18 mouse cellular contexts compared by ENCODE assay signal in genomic region chr12:69417701-69418291, GRCm38 (mm10). TPM values are rescaled to one million over a fixed set of nuclear protein-coding genes. Genes with fewer than 3 reads are reported as not detected.
DNase-seq lines count a peak whose midpoint lies in the region; ATAC-seq and TF ChIP-seq lines count a peak whose summit lies in the region.
"Had no signal": no experiment of that assay in that cellular context is flagged by ENCODE, and none has a peak within 500 bp of the region (broad histone marks: within the 10 kb centered on the region; RNA-seq: fewer than 3 reads in every experiment).

No protein-coding gene starts in this region.

- H3K27ac ChIP-seq in hindbrain, postnatal 0 days = peak overlapping the region; percentile 37
- no peak overlapping the region for H3K27ac ChIP-seq in hindbrain, embryonic 13.5 days
- H3K27ac ChIP-seq in macrophage = peak overlapping the region; percentile 25; the same call in 1 of the 2 replicates
- H3K27ac ChIP-seq: embryonic facial prominence, embryonic 12.5 days; heart, embryonic 13.5 days; limb, embryonic 13.5 days had no signal

- ATAC-seq in hindbrain, postnatal 0 days = peak; percentile 82
- ATAC-seq in hindbrain, embryonic 13.5 days (ENCODE audit: low FRiP score) = no peak
- peak; percentile 93 for ATAC-seq in cerebellum, adult (ENCODE audit: insufficient number of reproducible peaks, low FRiP score, low TSS enrichment)
- ATAC-seq: inflammation-experienced regulatory T-cells, adult 6 months had no signal

- no peak overlapping the region for H3K9ac ChIP-seq in hindbrain, postnatal 0 days (replicated peaks; ENCODE audit: low read length)
- H3K9ac ChIP-seq in hindbrain, embryonic 13.5 days = no peak overlapping the region
- H3K9ac ChIP-seq: embryonic facial prominence, embryonic 12.5 days; heart, embryonic 13.5 days; limb, embryonic 13.5 days; lung, embryonic 14.5 days had no signal

- peaks cover 5% of the 10 kb centered on the region; the same call in 1 of the 2 replicates for H3K4me1 ChIP-seq in hindbrain, postnatal 0 days (ENCODE audit: insufficient read depth, low read length)
- no peaks in the 10 kb centered on the region for H3K4me1 ChIP-seq in hindbrain, embryonic 13.5 days (replicated peaks)
- H3K4me1 ChIP-seq: limb, embryonic 13.5 days had no signal

- H3K27me3 ChIP-seq in hindbrain, postnatal 0 days (ENCODE audit: insufficient read depth, low read length) = no peaks in the 10 kb centered on the region
- no peaks in the 10 kb centered on the region for H3K27me3 ChIP-seq in hindbrain, embryonic 13.5 days
- H3K27me3 ChIP-seq: embryonic facial prominence, embryonic 12.5 days; heart, embryonic 13.5 days; limb, embryonic 13.5 days had no signal

- no peak overlapping the region for H3K4me3 ChIP-seq in hindbrain, postnatal 0 days (ENCODE audit: low read length)
- H3K4me3 ChIP-seq in hindbrain, embryonic 13.5 days = no peak overlapping the region
- no peak overlapping the region for H3K4me3 ChIP-seq in macrophage (ENCODE audit: inconsistent target)
- H3K4me3 ChIP-seq: embryonic facial prominence, embryonic 12.5 days; heart, embryonic 13.5 days; limb, embryonic 13.5 days had no signal

- no peak overlapping the region for H3K4me2 ChIP-seq in hindbrain, postnatal 0 days (ENCODE audit: low read depth, low read length)
- no peak overlapping the region for H3K4me2 ChIP-seq in hindbrain, embryonic 13.5 days
- H3K4me2 ChIP-seq: embryonic facial prominence, embryonic 12.5 days; heart, embryonic 13.5 days; limb, embryonic 13.5 days; lung, embryonic 14.5 days; midbrain, embryonic 11.5 days had no signal

- peak; percentile 70 for DNase-seq in hindbrain, postnatal 0 days (ENCODE audit: low spot score)
- peak; percentile 67 to 72 for DNase-seq in B cell, adult 2 months
- no peak for DNase-seq in urinary bladder, postnatal 36 days (ENCODE audit: low spot score in 2 of 2)
- DNase-seq in urinary bladder, postnatal 14 days (ENCODE audit: low spot score) = no peak
- no peak for DNase-seq in adrenal gland, adult (ENCODE audit: inconsistent age in 2 of 2, low spot score in 1 of 2)
- DNase-seq: layer of hippocampus, postnatal 36 days; lung, embryonic 14.5 days; retina, postnatal 1 day; thymus, postnatal 14 days had no signal

- TF ChIP-seq CTCF in hindbrain, postnatal 0 days (IDR thresholded peaks at IDR 0.05; ENCODE audit: low read depth) = no peak

- H3K36me3 ChIP-seq in hindbrain, postnatal 0 days (ENCODE audit: insufficient read depth, low read length) = no peaks in the 10 kb centered on the region
- H3K36me3 ChIP-seq in hindbrain, embryonic 13.5 days = no peaks in the 10 kb centered on the region
- H3K36me3 ChIP-seq in macrophage (ENCODE audit: inconsistent target) = no peaks in the 10 kb centered on the region
- H3K36me3 ChIP-seq: embryonic facial prominence, embryonic 12.5 days; G1E; heart, embryonic 13.5 days; limb, embryonic 13.5 days had no signal

- 49% methylated on average over 9 of the region's 9 CpGs for WGBS in hindbrain, postnatal 0 days
- WGBS in hindbrain, embryonic 13.5 days = 66% methylated on average over 9 of the region's 9 CpGs
- 26% methylated on average over 9 of the region's 9 CpGs for WGBS in macrophage (ENCODE audit: missing documents)

- peaks cover under 1% of the 10 kb centered on the region; the same call in 1 of the 2 replicates for H3K9me3 ChIP-seq in hindbrain, postnatal 0 days (ENCODE audit: low read length)
- 0 out of 2 replicates have a peak, but pooled peaks cover 1% of the 10 kb centered on the region for H3K9me3 ChIP-seq in hindbrain, embryonic 13.5 days
- H3K9me3 ChIP-seq: embryonic facial prominence, embryonic 12.5 days; G1E; heart, embryonic 13.5 days; limb, embryonic 13.5 days had no signal

- H3K79me2 ChIP-seq in macrophage (ENCODE audit: inconsistent target) = no peaks in the 10 kb centered on the region

RNA-seq across cellular contexts. Expression of gene Gm9887, which starts 45.5 kb away (rescaled TPM):
- total RNA-seq in hindbrain, postnatal 0 days (2014; rRNA removed) = not detected in 2 replicates
- 0.43 and 1.5 TPM in 2 replicates for polyA plus RNA-seq in hindbrain, postnatal 0 days (2015; fragmentation: Nextera tagmentation; extraction: Ambion mirVana)
- 0.81 and 1.4 TPM in 2 replicates for polyA plus RNA-seq in hindbrain, embryonic 13.5 days (2015; fragmentation: Nextera tagmentation; extraction: Ambion mirVana)
- total RNA-seq in macrophage (2018; cell fraction: chromatin; rRNA removed) = 1 to 10 TPM in 6 of 26 experiments, not detected in 20; 1.3 to 3.1 (median 1.9) TPM
- total RNA-seq in macrophage (2018; cell fraction: cytosol; rRNA removed) = 1 to 10 TPM in 22 of 26 experiments, under 1 TPM in 4; 0.80 to 2.2 (median 1.4) TPM
- total RNA-seq in macrophage (2018; cell fraction: nucleus; rRNA removed) = 1 to 10 TPM in 20 of 26 experiments, not detected in 6; 1.0 to 4.2 (median 2.0) TPM
- polyA plus RNA-seq in macrophage (2018) = 0.40 to 0.57 TPM in 2 of 3 replicates, not detected in the other
- polyA plus RNA-seq: inflammation-experienced regulatory T-cells, adult 6 months had no signal

RNA-seq across cellular contexts. Expression of gene Arf6, which starts 45.8 kb away (rescaled TPM):
- total RNA-seq in hindbrain, postnatal 0 days (2014; rRNA removed) = 112 and 132 TPM in 2 replicates
- polyA plus RNA-seq in hindbrain, postnatal 0 days (2015; fragmentation: Nextera tagmentation; extraction: Ambion mirVana) = 41.6 and 43.5 TPM in 2 replicates
- polyA plus RNA-seq in hindbrain, embryonic 13.5 days (2015; fragmentation: Nextera tagmentation; extraction: Ambion mirVana) = 26.0 and 28.5 TPM in 2 replicates
- total RNA-seq in macrophage (2018; cell fraction: chromatin; rRNA removed) = 10 to 100 TPM; 24.2 to 52.1 (median 39.1) TPM
- total RNA-seq in macrophage (2018; cell fraction: cytosol; rRNA removed) = 100 to 1,000 TPM; 164 to 272 (median 215) TPM
- total RNA-seq in macrophage (2018; cell fraction: nucleus; rRNA removed) = 100 to 1,000 TPM in 24 of 26 experiments, 10 to 100 TPM in 2; 93.7 to 259 (median 148) TPM
- 84.8 to 161 TPM (median 114 TPM) in 3 replicates for polyA plus RNA-seq in macrophage (2018)

Comparison
In these comparisons a context has a peak if more than half of its experiments do, and no peak if none do; other contexts are left out.
1. DNase-seq: peak in hindbrain, postnatal 0 days (single experiment) and B cell, adult 2 months (2 of 2); none in urinary bladder, postnatal 36 days (0 of 2), urinary bladder, postnatal 14 days (single experiment) and adrenal gland, adult (0 of 2).